Mouse (Mus musculus) frontal cortex, adult (tissue): ENCODE data around the gene Hdac1.
"Not testable (repeated sequence)": the region's sequence is repeated elsewhere in the genome, so short reads cannot be mapped to it uniquely, and the experiment has no call there.

Experiments used
- ATAC-seq: cut with Nextera tagmentation; 2 replicates; pipeline ENCODE4 v1.9.2; 2017; ENCODE audit warnings: mild to moderate bottlenecking, moderate library complexity, mixed read lengths; ENCODE audit not compliant: low TSS enrichment

The Hdac1 gene

GRCm38 (mm10) chr4:129558321-129558955 is 15.9 kb upstream of the Hdac1 start:
- no peak for ATAC-seq

GRCm38 (mm10) chr4:129557256-129557808 is 14.8 kb upstream of the Hdac1 start:
- no peak for ATAC-seq

- ATAC-seq = peak; percentile 69; the same call in 1 of the 2 replicates
Measured at GRCm38 (mm10) chr4:129556532-129557223, 14.2 kb upstream of the Hdac1 start.

GRCm38 (mm10) chr4:129555862-129556531 is 13.5 kb upstream of the Hdac1 start:
- peak; percentile 16; the same call in 1 of the 2 replicates for ATAC-seq

- no peak; the same call in 1 of the 2 replicates for ATAC-seq
Measured at GRCm38 (mm10) chr4:129555421-129555861, 12.9 kb upstream of the Hdac1 start.

GRCm38 (mm10) chr4:129554512-129554911 is 12.0 kb upstream of the Hdac1 start:
- not testable (repeated sequence) for ATAC-seq

GRCm38 (mm10) chr4:129550295-129550694 is 7.8 kb upstream of the Hdac1 start:
- ATAC-seq = no peak

- ATAC-seq = no peak
Measured at GRCm38 (mm10) chr4:129549306-129549705, 6.8 kb upstream of the Hdac1 start.

GRCm38 (mm10) chr4:129547631-129548030 is 5.1 kb upstream of the Hdac1 start:
- ATAC-seq = not testable (repeated sequence)

- ATAC-seq = no peak
Measured at GRCm38 (mm10) chr4:129544106-129544505, 1.6 kb upstream of the Hdac1 start.

GRCm38 (mm10) chr4:129541868-129542591 is 483 bp downstream of the Hdac1 start:
- peak; percentile 11; the same call in 1 of the 2 replicates for ATAC-seq

- no peak for ATAC-seq
Measured at GRCm38 (mm10) chr4:129540012-129540411, 2.5 kb downstream of the Hdac1 start.

- not testable (repeated sequence) for ATAC-seq
Measured at GRCm38 (mm10) chr4:129528901-129529300, 13.6 kb downstream of the Hdac1 start.

- no peak for ATAC-seq
Measured at GRCm38 (mm10) chr4:129525889-129526288, 16.6 kb downstream of the Hdac1 start.

GRCm38 (mm10) chr4:129525338-129525737 is 17.2 kb downstream of the Hdac1 start:
- ATAC-seq = no peak

GRCm38 (mm10) chr4:129518519-129518918 is 24.0 kb downstream of the Hdac1 start:
- no peak for ATAC-seq

GRCm38 (mm10) chr4:129516925-129517324 is 25.6 kb downstream of the Hdac1 start:
- ATAC-seq = no peak

GRCm38 (mm10) chr4:129514300-129514898 is 28.1 kb downstream of the Hdac1 start:
- no peak for ATAC-seq

GRCm38 (mm10) chr4:129513891-129514290 is 28.6 kb downstream of the Hdac1 start:
- ATAC-seq = no peak

- ATAC-seq = no peak
Measured at GRCm38 (mm10) chr4:129513086-129513767, 29.3 kb downstream of the Hdac1 start, which contains the start of gene Marcksl1. Marcksl1 (plus strand) TSS chr4:129513581.
